Mouse (Mus musculus) brain, embryonic 14.5 days (tissue): ENCODE data around the gene Agbl3. TPM values are rescaled to one million over a fixed set of nuclear protein-coding genes. Genes with fewer than 3 reads are reported as not detected.

Experiments
- DNase-seq: peaks from one replicate; pipeline ENCODE4 v3.0.0-alpha.2; 2011; ENCODE audit warnings: low read depth
- CTCF ChIP-seq: fragments of 200-500 bp; IDR thresholded peaks from 2 replicates; pipeline ENCODE4 v1.5.1; 2012; ENCODE audit warnings: inconsistent platforms, mild to moderate bottlenecking, moderate library complexity, borderline replicate concordance; ENCODE audit not compliant: insufficient read depth, insufficient read length; ENCODE audit errors: extremely low read depth
- POLR2A ChIP-seq: fragments of 200-500 bp; IDR thresholded peaks from 2 replicates; pipeline ENCODE4 v1.6.1; 2012; ENCODE audit warnings: mild to moderate bottlenecking, inconsistent platforms, borderline replicate concordance; ENCODE audit not compliant: poor library complexity, insufficient read depth, insufficient read length, severe bottlenecking; ENCODE audit errors: extremely low read depth
- polyA plus RNA-seq: library from polyadenylated mRNA; depleted of rRNA; stranded (reverse); fragments of >200 nt; gene quantifications from 2 replicates; pipeline ENCODE4 v1.2.3, GENCODE M21; 2012

The Agbl3 gene
- polyA plus RNA-seq, 1 experiment = 13.0 TPM

DNA sequence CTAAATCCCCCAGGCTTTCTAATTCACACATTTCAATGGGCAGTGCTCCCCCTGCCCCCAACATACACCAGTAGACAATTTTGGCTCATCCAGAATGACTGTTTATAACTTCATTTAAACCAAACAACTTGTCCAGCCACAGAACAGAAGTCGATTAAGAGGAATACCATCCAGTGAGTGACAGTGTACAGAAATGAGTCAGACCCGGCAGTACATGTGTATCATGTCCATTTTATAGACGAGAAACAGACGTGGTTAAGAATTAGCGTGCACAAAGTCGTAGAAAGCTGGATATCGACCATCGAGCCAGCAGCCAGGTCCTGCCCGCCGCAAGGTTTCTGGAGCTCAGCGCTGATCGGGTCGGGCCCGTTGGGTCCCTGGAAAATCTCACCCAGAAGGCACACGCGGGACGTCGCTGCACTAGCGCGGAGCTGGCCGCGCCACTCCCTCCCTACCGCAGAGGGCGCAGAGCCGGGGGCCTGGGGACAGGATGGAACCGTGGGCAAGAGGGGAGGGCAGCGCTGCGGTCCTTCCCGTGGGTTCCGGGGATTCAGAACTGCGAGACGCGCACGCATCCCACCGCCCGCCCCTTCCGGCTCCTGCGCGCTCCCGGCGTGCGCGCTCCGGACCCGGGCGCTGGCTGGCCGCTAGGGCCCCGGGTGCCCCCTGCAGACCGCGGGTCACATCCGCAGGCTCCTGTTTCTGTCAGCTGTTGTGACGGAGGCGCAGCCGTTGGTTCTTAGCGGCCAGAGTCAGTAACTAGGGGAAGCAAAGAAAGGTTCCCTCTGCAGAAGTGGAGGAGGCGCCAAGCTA is 97.5 kb downstream of the Agbl3 start, which contains the start of gene Cyren:
Gene Cyren (minus strand): TSS at position 552 of the 813 bp plus-strand sequence.
- peak; percentile 48; the same call in 1 of the 2 replicates for TF ChIP-seq CTCF
- peak; percentile 88 for TF ChIP-seq POLR2A
- DNase-seq = peak; percentile 96

DNA sequence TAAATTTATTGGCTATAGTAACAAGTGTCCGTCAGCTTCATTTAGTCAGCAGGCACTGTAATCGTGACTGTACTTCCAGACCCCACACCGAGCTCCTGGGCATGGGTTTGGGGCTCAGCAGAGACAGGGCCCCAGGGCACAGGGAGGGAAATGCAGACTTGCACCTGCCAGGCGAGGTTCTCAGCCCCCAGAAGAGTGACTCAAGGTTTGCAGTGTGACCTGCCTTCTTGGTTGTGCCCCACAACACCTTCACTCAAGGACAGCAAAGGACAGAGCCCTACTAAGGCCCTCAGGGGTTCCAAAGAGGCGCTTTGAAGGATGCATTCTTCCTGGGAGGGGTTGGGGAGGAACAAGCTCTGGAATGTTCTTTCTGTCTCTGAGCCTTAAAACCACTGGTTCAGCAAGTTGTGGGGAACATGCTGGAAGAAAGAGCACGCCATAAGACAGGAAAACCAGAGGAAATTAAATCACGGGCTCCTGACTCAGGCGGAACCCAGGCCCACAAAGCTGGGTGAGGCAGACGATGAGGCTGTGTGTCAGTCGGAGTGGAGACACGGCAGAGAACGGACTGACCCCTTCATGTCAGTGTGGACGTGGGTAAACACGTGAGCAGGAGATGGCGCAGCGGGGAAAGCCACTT is 99.0 kb downstream of the Agbl3 start:
- TF ChIP-seq POLR2A (no peak), CTCF (no peak)

DNA sequence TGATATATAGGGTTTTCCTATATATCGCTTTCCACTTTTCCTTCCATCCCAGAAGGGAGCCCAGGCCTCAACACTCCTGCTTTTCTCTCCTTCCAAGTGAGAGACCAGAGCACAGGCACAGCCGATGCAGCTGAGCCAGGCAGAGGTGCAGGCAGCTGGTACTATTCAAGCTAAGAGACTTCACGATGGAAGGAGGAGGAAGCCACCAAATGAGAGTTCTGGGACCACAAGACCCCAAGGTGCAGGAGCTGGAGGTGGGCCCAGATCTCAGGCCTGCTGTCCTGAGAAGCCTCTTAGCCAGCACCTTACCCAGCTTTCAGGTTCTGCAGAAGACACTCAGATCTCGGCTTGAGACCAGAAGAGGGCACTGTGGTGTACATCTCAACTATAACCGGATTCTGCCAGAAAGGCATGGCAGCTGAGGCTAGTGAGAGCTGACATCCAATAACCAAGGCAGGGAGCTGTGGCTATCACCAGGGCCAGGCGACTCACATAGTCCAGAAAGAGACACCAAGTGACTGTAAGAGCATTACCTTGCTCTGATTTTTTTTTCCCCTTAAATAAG is 99.8 kb downstream of the Agbl3 start:
- TF ChIP-seq CTCF (peak; percentile 53; the same call in 1 of the 2 replicates), POLR2A (no peak)
- peak; percentile 68 for DNase-seq

More for the DNA sequence above, 99.0 kb downstream of the Agbl3 start:
- DNase-seq = no peak

DNA sequence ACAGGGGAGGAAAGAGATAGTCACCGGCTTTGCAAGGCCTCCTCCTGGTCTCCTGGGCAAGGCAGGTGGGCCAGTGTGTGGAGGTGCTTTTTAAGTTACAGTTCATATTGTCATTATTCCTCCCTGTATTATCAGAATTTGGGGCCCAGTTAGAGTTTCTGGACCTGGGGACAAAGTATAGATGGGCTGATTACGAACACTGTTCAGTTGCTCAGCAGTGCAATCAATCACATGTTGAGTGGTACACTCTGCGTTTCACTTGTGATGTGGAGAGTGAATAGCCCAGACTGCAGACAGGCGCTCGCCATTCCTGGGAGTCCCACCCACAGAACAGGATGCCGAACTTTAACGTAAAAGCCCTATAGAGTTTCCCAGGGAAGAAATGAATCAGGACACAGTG is 104.5 kb downstream of the Agbl3 start:
- DNase-seq = no peak
- TF ChIP-seq CTCF (no peak), POLR2A (no peak)

DNA sequence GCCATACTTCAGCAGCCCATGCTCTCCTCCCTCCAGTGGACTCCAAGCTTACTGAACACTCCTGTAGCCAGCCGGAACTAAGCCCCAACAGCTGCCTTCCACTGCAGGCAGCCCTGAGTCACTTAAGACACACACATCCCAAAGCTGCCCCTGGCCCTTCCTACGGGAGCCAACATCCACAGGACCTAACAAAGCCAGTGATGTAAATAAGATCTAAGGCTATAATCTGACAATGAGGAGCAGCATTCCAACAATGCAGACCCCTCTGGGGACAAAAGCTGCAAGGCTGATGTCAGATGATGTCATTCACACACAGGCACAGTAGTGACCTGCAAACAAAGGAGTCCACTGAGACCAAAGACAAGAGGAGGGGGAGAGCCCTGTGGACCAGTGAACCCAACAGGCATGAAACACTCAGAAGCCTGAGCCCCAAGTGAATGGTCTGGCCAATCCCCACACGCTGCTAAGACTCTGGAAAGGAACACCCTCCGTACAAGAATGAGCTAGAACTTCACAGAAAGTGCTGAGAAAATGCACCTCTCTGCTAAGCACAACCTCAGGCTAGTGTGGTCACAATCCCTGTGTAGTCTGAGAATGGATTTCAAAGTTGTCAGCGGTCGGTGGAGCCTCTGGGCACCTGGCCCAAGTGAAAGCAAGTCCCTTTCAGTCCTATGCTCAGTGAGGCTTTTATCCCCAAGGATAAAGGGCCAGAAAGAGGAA is 107.1 kb downstream of the Agbl3 start:
- TF ChIP-seq CTCF (no peak), POLR2A (no peak)
- peak; percentile 69 for DNase-seq

DNA sequence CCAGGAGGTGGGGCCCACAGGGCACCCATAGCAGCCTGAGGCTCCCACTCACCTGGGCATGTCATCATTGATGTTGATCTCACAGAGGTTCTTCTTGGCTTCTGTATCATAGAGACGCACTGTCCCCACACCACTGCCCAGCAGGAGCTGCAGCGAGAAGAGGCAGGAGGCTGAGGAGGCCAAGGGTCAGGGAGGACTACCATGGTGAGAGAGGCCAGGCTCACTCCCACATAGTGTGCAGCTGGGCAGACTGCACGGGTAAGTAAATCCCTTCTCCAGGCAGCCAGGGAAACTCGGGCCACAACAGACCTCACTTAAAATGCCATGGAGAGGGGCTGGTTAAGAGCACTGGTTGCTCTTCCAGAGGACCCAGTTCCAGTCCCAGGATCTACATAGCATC is 109.0 kb downstream of the Agbl3 start:
- no peak for DNase-seq
- TF ChIP-seq CTCF = no peak
- TF ChIP-seq POLR2A = no peak

DNA sequence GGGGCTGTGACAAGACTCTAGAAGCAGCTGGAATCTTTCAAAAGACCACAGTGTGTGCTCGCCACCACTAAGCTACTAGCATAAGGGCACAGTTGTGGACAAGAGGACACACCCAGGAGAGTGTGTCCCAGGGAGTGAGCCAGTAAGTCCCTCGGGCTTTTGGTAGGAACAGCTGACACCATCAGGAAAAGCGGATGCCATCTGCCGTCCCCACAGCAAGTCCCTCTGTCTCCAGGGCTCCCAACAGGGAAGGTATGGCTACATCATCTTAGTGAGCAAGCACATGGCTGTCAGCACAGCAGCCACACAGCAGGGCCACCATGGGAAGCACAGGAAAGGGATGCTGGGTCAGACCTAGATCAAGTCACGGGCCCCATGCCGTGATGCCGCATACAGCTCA is 115.3 kb downstream of the Agbl3 start:
- no peak for TF ChIP-seq POLR2A
- no peak for DNase-seq

DNA sequence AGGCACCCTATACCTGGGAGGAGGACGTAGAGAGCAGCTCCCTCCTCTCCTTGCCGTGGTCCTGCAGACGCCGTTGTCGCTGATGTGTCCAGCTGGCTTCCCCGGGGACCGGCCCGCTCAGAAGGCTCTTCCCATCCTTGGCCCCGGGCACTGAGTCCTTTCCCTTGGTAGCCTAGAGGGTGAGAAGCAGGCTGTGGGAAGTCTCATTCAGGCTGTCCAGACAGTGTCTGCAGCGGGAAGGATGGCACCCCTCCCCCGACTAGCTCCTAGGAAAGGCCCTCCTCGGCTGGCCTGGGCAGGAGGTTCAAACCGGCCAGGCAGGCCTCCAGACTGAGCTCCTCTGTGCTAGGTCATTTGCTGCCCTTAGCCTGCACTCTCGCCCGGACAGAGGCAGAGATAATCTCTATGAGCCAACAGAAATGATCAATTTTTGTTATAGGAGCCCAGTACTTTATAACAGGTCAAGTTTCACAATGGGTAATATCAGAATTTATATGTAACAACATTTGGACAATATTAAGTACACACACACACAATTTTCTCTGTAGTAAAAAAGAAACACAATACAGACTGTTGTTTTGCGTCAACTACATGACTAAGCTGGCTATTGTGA is 116.0 kb downstream of the Agbl3 start:
- DNase-seq = no peak
- no peak for TF ChIP-seq CTCF
- TF ChIP-seq POLR2A = no peak

DNA sequence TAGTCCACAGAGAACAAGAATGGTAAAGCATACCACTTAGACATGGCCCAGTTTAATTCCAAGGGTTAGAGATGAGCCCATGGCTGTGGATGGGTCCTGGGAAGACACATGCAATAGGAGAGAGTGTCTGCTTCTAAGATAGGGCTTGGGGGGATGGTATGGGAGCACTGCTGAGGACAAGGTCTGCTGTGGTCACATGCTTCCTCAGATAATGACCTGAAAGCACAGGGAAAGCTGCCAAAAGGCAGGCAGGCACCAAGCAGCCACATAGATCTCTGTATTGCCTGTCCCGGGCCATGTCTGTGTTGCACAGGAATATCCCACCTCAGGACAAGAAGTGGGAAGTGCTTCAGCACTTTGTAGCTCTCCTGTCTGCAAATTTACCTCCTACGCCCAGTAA is 118.9 kb downstream of the Agbl3 start:
- no peak for TF ChIP-seq POLR2A
- TF ChIP-seq CTCF = no peak
- DNase-seq = no peak

DNA sequence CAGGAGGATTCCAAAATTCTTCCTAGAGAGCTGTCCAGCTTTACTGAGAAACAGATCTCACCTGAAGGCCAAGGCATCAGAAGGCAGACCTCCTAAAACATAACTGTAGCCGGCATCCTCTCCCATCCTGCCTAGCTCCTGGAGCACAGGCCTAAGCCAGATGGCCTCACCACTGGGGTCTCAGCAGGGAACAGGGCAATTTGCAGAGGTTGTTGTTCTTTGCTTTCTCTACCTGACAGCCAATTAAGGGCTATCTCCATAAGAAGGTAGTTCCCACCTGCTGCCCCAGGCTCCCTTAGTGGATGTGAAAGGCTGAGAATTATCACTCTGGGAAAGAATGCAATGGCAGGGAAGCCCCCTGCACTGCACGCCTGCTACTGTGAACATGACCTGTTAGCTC is 120.8 kb downstream of the Agbl3 start:
- DNase-seq = no peak
- TF ChIP-seq POLR2A (no peak), CTCF (no peak)
